24 mouse cellular contexts compared by ENCODE assay signal in the genomic region with DNA sequence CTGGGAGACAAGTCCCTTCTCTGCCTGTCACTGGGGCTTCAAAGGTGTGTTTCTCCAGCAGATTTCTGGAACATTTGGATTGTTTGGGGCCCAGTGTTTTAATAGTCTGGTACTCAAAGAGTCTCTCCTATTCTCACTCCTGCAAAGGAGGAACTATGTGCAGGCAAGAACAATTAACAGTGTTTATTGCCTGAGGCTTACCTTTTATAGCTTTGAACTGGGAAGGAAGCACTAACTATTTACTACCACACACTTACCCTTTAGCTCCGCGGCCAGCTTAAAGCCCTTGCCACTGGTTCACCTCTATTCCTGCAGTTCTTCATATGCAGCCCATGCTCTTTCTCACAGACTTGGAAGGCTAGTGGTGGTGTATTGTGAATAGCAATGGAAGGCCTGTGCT. TPM values are rescaled to one million over a fixed set of nuclear protein-coding genes. Genes with fewer than 3 reads are reported as not detected.
"Had no signal": no experiment of that assay in that cellular context is flagged by ENCODE, and none has a peak within 500 bp of the region (broad histone marks: within the 10 kb centered on the region; RNA-seq: fewer than 3 reads in every experiment).

No protein-coding gene starts in this region.

- H3K27ac ChIP-seq: lung, embryonic 15.5 days; macrophage; midbrain, embryonic 13.5 days; midbrain, embryonic 15.5 days; neural tube, embryonic 12.5 days; stomach, embryonic 15.5 days; stomach, postnatal 0 days had no signal

- H3K4me3 ChIP-seq: lung, embryonic 15.5 days; megakaryocyte, embryonic 14.5 days; midbrain, embryonic 13.5 days; midbrain, embryonic 15.5 days; neural tube, embryonic 12.5 days; stomach, embryonic 15.5 days had no signal

- H3K27me3 ChIP-seq: lung, embryonic 15.5 days; megakaryocyte, embryonic 14.5 days; midbrain, embryonic 13.5 days; midbrain, embryonic 15.5 days; neural tube, embryonic 12.5 days; stomach, embryonic 15.5 days had no signal

- DNase-seq: lung, adult 2 months; lung, postnatal 14 days; lung, postnatal 36 days; right cerebral cortex, postnatal 14 days; thymus, adult 2 months; thymus, postnatal 25 days; thymus, postnatal 4 days had no signal

- H3K9ac ChIP-seq: lung, embryonic 15.5 days; midbrain, embryonic 13.5 days; midbrain, embryonic 15.5 days; neural tube, embryonic 12.5 days; stomach, embryonic 15.5 days had no signal

- H3K4me1 ChIP-seq: lung, embryonic 15.5 days; megakaryocyte, embryonic 14.5 days; midbrain, embryonic 13.5 days; midbrain, embryonic 15.5 days; neural tube, embryonic 12.5 days; stomach, embryonic 15.5 days had no signal

- ATAC-seq: lung, postnatal 0 days; midbrain, embryonic 13.5 days; midbrain, embryonic 15.5 days had no signal

- H3K9me3 ChIP-seq: lung, embryonic 15.5 days; midbrain, embryonic 13.5 days; midbrain, embryonic 15.5 days; neural tube, embryonic 12.5 days; stomach, embryonic 15.5 days had no signal

- H3K4me2 ChIP-seq: lung, embryonic 15.5 days; midbrain, embryonic 11.5 days; midbrain, embryonic 13.5 days; midbrain, embryonic 15.5 days; neural tube, embryonic 12.5 days; stomach, embryonic 15.5 days had no signal

- H3K36me3 ChIP-seq: lung, embryonic 15.5 days; midbrain, embryonic 13.5 days; midbrain, embryonic 15.5 days; neural tube, embryonic 12.5 days; stomach, embryonic 15.5 days had no signal

RNA-seq across cellular contexts. Expression of gene Cox8c, which starts 17.0 kb away (rescaled TPM):
- total RNA-seq: megakaryocyte progenitor cell, adult 5-6 weeks; midbrain, postnatal 0 days; monocyte, adult 5-6 weeks; neutrophil, adult 5-6 weeks had no signal
- polyA plus RNA-seq: lung, adult 2 months; lung, embryonic 15.5 days; lung, postnatal 0 days; macrophage; midbrain, embryonic 11.5 days; midbrain, embryonic 13.5 days; midbrain, embryonic 15.5 days; midbrain, postnatal 0 days; neural tube, embryonic 12.5 days; neural tube, embryonic 14.5 days; spleen, adult 2 months; stomach, embryonic 15.5 days; stomach, postnatal 0 days; thymus, adult 2 months; urinary bladder, adult 2 months had no signal

RNA-seq across cellular contexts. Expression of gene Unc79, which starts 32.6 kb away (rescaled TPM):
- total RNA-seq: monocyte, adult 5-6 weeks had no signal
